Mouse (Mus musculus) heart, postnatal 0 days (tissue): ENCODE data around the gene Tmed9. TPM values are rescaled to one million over a fixed set of nuclear protein-coding genes. Genes with fewer than 3 reads are reported as not detected.

Experiments
- ATAC-seq: fragments of 200-750 bp; cut with Nextera tagmentation; 2 replicates; pipeline ENCODE4 v1.8.0; 2017; ENCODE audit warnings: low read depth, moderate number of reproducible peaks, moderate library complexity; ENCODE audit not compliant: insufficient read depth
- DNase-seq: peaks from one replicate; pipeline ENCODE4 v3.0.0-alpha.2; 2016; ENCODE audit warnings: low spot score
- H3K27ac ChIP-seq: fragments of 300-500 bp; sonication (generic); 2 replicates; pipeline ENCODE4 v1.5.1; 2014; ENCODE audit warnings: low read depth, mild to moderate bottlenecking
- H3K27me3 ChIP-seq: fragments of 300-500 bp; sonication (generic); 2 replicates; pipeline ENCODE4 v1.6.1; 2014; ENCODE audit warnings: low read length, mixed read lengths; ENCODE audit not compliant: control insufficient read depth, insufficient read depth
- H3K36me3 ChIP-seq: fragments of 300-500 bp; sonication (generic); replicated peaks from 2 replicates; pipeline ENCODE4 v1.6.1; 2014; ENCODE audit warnings: low read length, mixed read lengths; ENCODE audit not compliant: control insufficient read depth, insufficient read depth
- H3K4me1 ChIP-seq: fragments of 300-500 bp; sonication (generic); 2 replicates; pipeline ENCODE4 v1.6.1; 2014; ENCODE audit warnings: antibody characterized with exemption; ENCODE audit not compliant: control insufficient read depth, insufficient read depth
- H3K4me2 ChIP-seq: fragments of 300-500 bp; sonication (generic); 2 replicates; pipeline ENCODE4 v1.6.1; 2014; ENCODE audit warnings: low read depth, mild to moderate bottlenecking, low read length, moderate library complexity
- H3K4me3 ChIP-seq: fragments of 300-500 bp; sonication (generic); 2 replicates; pipeline ENCODE4 v1.5.1; 2014; ENCODE audit warnings: low read depth, low read length
- H3K9ac ChIP-seq: fragments of 300-500 bp; sonication (generic); replicated peaks from 2 replicates; pipeline ENCODE4 v1.6.1; 2014; ENCODE audit warnings: low read depth, low read length, mixed read lengths
- H3K9me3 ChIP-seq: fragments of 300-500 bp; sonication (generic); replicated peaks from 2 replicates; pipeline ENCODE4 v1.6.1; 2016; ENCODE audit warnings: low read length; ENCODE audit not compliant: control insufficient read depth
- CTCF ChIP-seq: IDR thresholded peaks from 2 replicates; pipeline ENCODE4 v1.5.1; 2016; ENCODE audit warnings: antibody characterized with exemption, control low read depth, low read depth
- EP300 ChIP-seq: IDR thresholded peaks from 2 replicates; pipeline ENCODE4 v1.6.1; 2016; ENCODE audit warnings: antibody characterized with exemption, low read depth
- WGBS: fragments of 180-500 bp; shearing (Covaris S2); extraction: QIAGEN DNeasy Blood & Tissue Kit; methylation state at CpG from one replicate; pipeline ENCODE4 v1.1.7; 2014; 5-methylcytosine and 5-hydroxymethylcytosine counted together
- polyA plus RNA-seq: library from polyadenylated mRNA; unstranded; fragments of >200 nt; fragmentation: Nextera tagmentation; extraction: Ambion mirVana; gene quantifications from 2 replicates; pipeline ENCODE4 v1.2.1, GENCODE M21; 2015
- total RNA-seq: library from RNA; depleted of rRNA; stranded (reverse); fragments of >200 nt; gene quantifications from 2 replicates; pipeline ENCODE4 v1.2.3, GENCODE M21; 2014; ENCODE audit warnings: low replicate concordance

The Tmed9 gene
- total and polyA plus RNA-seq, 2 experiments from 2014 or later = 22.0 to 82.0 TPM

DNA sequence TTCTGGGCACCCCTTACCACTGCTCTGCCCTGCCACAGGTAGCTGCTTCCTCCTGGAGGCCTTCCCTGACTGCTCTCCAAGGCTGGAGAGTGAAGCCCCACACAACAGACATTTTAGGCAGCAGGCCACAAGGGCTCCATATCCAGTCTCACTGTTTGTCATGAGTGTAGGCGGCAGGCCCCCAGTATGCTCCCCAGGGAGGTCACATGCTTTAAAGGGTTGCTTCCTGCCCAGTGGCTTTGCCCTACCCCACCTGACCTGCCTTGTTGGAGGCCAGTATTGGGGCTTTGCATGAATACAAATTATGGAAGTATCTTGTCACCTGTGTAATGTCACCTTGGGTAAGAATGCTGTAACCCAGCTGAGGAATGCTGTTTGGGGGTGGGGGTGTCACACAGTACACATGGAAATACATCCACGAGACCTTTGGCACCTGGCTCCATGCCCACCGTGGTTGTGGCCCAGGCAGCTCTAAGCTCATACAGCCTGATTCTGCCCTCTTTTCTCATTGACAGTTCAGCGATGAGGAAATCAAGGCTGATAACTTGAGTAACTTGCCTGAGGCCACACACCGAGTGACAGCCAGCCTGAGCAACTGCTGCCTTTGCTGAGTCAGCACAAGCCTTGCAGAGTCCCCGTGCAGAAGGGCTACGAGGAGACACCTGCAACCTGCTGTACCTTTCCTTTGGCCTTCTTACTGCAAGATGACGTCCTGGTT, 44.2 kb upstream of the Tmed9 start, which contains the start of gene Dok3:
Gene Dok3 (minus strand): TSS at position 99 of the 718 bp plus-strand sequence.
- Histone ChIP-seq H3K27ac (no peak within 1 kb of the TSS), H3K9me3 (no peaks in the 10 kb centered on the region), H3K4me3 (no peak within 1 kb of the TSS), H3K4me2 (no peak within 1 kb of the TSS), H3K4me1 (no peaks in the 10 kb centered on the region), H3K27me3 (no peaks in the 10 kb centered on the region), H3K36me3 (peaks cover 46% of the 10 kb centered on the region), H3K9ac (no peak within 1 kb of the TSS)
- ATAC-seq = no peak
- no peak for TF ChIP-seq EP300
- TF ChIP-seq CTCF = no peak
- WGBS = 70% methylated on average over 8 of the region's 8 CpGs
- DNase-seq = no peak

DNA sequence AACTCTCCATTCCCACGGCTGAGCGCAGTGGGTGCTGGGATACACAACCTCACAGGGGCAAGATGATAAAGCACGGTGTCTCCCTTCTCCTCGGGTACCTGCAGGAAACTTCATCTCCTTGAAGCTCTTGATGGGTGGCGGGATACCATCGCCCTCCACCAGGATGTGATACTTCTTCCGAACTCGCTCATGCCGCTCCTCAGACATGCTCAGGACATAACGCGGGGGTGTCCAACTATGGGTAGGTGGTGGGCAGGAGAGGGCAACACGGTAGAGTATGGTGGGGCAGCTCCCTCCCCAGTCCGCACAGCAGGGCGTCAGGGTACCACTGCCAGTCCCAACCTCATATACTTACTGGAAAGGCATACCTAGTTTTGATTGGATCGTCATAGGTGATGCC, 38.3 kb upstream of the Tmed9 start:
- Histone ChIP-seq H3K27ac (no peak overlapping the region), H3K9me3 (no peaks in the 10 kb centered on the region), H3K4me3 (peak overlapping the region; percentile 84), H3K27me3 (no peaks in the 10 kb centered on the region), H3K4me2 (peak overlapping the region; percentile 83; the same call in 1 of the 2 replicates), H3K36me3 (peaks cover 54% of the 10 kb centered on the region), H3K4me1 (peaks cover 9% of the 10 kb centered on the region), H3K9ac (peak overlapping the region; percentile 68; the same call in 1 of the 2 replicates)
- 91% methylated on average over 15 of the region's 15 CpGs for WGBS
- DNase-seq = no peak
- no peak for ATAC-seq
- TF ChIP-seq CTCF = no peak
- no peak for TF ChIP-seq EP300

DNA sequence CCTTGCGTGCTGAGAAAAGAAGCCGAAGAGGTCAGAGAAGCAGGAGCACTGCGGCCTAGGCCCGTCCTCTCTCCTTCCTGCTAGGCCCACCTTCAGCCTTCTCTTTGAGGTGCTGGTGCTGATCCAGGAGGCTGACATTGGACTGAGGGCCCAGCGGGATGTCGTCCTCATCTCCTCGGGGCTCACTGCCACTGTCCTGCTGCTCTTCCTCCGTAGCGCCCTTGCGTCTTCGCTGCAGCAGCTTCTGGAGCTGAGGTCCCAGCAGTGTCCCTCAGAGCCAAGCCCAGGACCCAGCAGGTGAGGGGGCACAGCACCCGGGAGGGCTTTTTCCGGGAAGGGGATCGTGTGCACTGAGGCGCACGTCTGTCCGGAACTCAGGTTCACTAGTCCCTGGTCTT, 37.7 kb upstream of the Tmed9 start:
- no peak overlapping the region for H3K27ac ChIP-seq
- H3K4me2 ChIP-seq = peak overlapping the region; percentile 83
- DNase-seq (no peak), ATAC-seq (no peak)
- no peak for TF ChIP-seq CTCF
- no peak for TF ChIP-seq EP300
- peaks cover 54% of the 10 kb centered on the region for H3K36me3 ChIP-seq
- WGBS = 15% methylated on average over 17 of the region's 17 CpGs
- H3K9ac ChIP-seq = peak overlapping the region; percentile 68
- peaks cover 9% of the 10 kb centered on the region for H3K4me1 ChIP-seq
- H3K9me3 ChIP-seq = no peaks in the 10 kb centered on the region
- H3K4me3 ChIP-seq = peak overlapping the region; percentile 84
- no peaks in the 10 kb centered on the region for H3K27me3 ChIP-seq

DNA sequence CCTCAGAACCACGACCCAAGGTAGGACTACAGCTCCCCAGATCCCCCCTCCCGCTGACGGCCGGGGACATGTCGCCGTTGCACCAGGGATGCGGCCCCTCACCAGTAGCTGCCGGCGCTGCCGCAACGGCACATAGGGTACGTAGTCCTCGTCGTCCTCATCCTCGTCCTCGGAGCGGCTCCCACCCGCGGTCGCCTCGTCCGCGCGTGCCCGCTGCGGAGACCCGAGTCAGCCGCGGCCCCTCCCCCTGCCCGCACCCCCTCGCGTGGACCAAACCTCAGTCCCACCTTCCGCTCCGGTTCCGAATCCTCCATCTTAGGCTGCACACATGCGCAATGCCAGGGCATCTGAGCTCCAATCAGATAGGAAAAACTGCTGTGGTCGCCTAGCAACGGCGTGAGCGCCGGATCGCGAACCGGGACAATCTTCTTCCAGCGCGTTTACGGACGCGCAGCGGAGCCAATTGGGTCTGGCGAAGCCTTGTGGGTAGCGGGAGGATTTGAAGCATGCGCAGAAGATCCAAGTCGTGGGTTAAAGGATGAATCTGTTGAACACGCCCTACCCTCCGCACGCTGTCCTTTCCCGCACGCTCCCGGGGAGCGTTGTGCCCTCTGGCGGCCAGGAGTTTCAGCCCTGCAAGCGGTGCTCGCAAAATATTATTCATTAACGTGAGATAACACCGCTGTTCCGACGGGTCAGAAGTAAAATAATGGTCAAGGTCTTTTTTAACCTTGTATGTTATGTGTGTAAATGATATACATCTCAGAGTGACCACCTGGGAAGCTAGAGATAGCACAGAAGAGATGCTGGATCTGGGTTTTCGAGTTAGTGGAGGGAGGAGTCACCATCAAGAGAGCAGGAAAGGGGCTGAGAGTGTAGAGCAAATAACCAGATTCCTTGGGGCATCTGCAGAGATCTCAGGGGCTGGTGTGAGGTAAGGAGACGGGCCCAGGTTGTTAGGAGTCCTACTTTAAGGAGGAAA, 37.0 kb upstream of the Tmed9 start, which contains the start of gene Ddx41:
Gene Ddx41 (minus strand): TSS at position 465 of the 982 bp plus-strand sequence.
- DNase-seq = peak; percentile 99
- H3K4me3 ChIP-seq = peak within 1 kb of the TSS; percentile 84
- H3K9me3 ChIP-seq = no peaks in the 10 kb centered on the region
- peaks cover 54% of the 10 kb centered on the region for H3K36me3 ChIP-seq
- peaks cover 9% of the 10 kb centered on the region for H3K4me1 ChIP-seq
- peak within 1 kb of the TSS; percentile 68 for H3K9ac ChIP-seq
- no peaks in the 10 kb centered on the region for H3K27me3 ChIP-seq
- under 1% methylated on average over 70 of the region's 70 CpGs for WGBS
- no peak within 1 kb of the TSS for H3K27ac ChIP-seq
- peak within 1 kb of the TSS; percentile 83 for H3K4me2 ChIP-seq
- peak; percentile 97 for ATAC-seq
- TF ChIP-seq CTCF = peak; percentile 86
- TF ChIP-seq EP300 = peak; percentile 72

DNA sequence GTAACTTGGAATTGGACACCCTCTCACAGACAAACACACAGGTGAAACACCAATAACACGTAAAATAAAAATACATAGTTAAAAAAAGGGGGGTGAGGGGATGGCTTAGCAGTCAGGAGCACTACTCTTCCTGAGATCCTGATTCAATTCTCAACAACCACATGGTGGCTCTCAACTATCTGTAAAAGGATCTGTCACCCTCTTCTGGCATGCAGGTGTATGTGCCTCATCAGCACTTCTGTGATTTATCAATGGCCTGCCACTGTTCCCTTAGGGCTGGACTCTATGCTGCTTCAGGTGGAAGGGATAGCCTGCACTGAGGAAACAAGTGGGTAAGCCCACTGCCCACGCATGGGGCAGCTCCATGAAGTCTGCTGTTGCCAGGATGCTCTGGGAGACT, 32.6 kb upstream of the Tmed9 start:
- DNase-seq (no peak), ATAC-seq (no peak)
- no peaks in the 10 kb centered on the region for H3K4me1 ChIP-seq
- no peak overlapping the region for H3K9ac ChIP-seq
- WGBS = 86% methylated on average over 2 of the region's 2 CpGs
- no peaks in the 10 kb centered on the region for H3K27me3 ChIP-seq
- no peak overlapping the region for H3K4me3 ChIP-seq
- TF ChIP-seq EP300 = no peak
- TF ChIP-seq CTCF = no peak
- no peak overlapping the region for H3K4me2 ChIP-seq
- H3K36me3 ChIP-seq = peaks cover 72% of the 10 kb centered on the region
- H3K9me3 ChIP-seq = no peaks in the 10 kb centered on the region
- no peak overlapping the region for H3K27ac ChIP-seq
